Mouse (Mus musculus) urinary bladder, adult 18-20 months (tissue): ENCODE measurements around the gene 1700113H08Rik.

ENCODE experiments used
- DNase-seq, 2 experiments: peaks; one replicate each; pipeline ENCODE4 v3.0.0; 2022; ENCODE audit warnings: low spot score in 2 of 2, mixed read lengths in 2 of 2

Gene 1700113H08Rik

GRCm38 (mm10) chr10:87209466-87209865 is 151.6 kb downstream of the 1700113H08Rik start:
- DNase-seq: no peak

GRCm38 (mm10) chr10:87211046-87211445 is 153.2 kb downstream of the 1700113H08Rik start:
- no peak for DNase-seq

- DNase-seq: no peak
Observed at GRCm38 (mm10) chr10:87212854-87213253, 155.0 kb downstream of the 1700113H08Rik start.

- no peak for DNase-seq
Observed at GRCm38 (mm10) chr10:87230071-87230910, 172.4 kb downstream of the 1700113H08Rik start.

GRCm38 (mm10) chr10:87239332-87240008 is 181.6 kb downstream of the 1700113H08Rik start:
- no peak for DNase-seq

GRCm38 (mm10) chr10:87271724-87272123 is 213.9 kb downstream of the 1700113H08Rik start:
- DNase-seq: no peak

GRCm38 (mm10) chr10:87272133-87272622 is 214.3 kb downstream of the 1700113H08Rik start:
- no peak for DNase-seq

- DNase-seq: no peak
Observed at GRCm38 (mm10) chr10:87275075-87275474, 217.2 kb downstream of the 1700113H08Rik start.
